Mouse (Mus musculus) heart, embryonic 14.5 days (tissue): ENCODE data around the gene Tmem108. TPM values are rescaled to one million over a fixed set of nuclear protein-coding genes. Genes with fewer than 3 reads are reported as not detected.
A peak's percentile ranks its signal among the peaks of the same experiment; 100 is the strongest.

Experiments used
- ATAC-seq: fragments of 200-750 bp; cut with Nextera tagmentation; 2 replicates; pipeline ENCODE4 v1.8.0; 2017; ENCODE audit warnings: low read depth, moderate TSS enrichment; ENCODE audit not compliant: insufficient number of reproducible peaks, insufficient read depth, low FRiP score
- H3K27ac ChIP-seq, 2 experiments: fragments of 200-500 bp in 1 of 2; fragments of 300-500 bp in 1 of 2; sonication (generic) in 1 of 2; replicated peaks in 1 of 2; 2 replicates each; pipeline ENCODE4 v1.5.1; 2012 to 2014; ENCODE audit warnings: low read depth in 2 of 2, low read length in 2 of 2, control low read depth in 1 of 2, mild to moderate bottlenecking in 1 of 2, mixed read lengths in 1 of 2; ENCODE audit not compliant: control insufficient read depth in 1 of 2, insufficient read depth in 1 of 2
- H3K27me3 ChIP-seq: fragments of 300-500 bp; sonication (generic); 2 replicates; pipeline ENCODE4 v1.6.1; 2014; ENCODE audit warnings: mild to moderate bottlenecking, low read length, control low read depth; ENCODE audit not compliant: control insufficient read depth, insufficient read depth
- H3K36me3 ChIP-seq: fragments of 300-500 bp; sonication (generic); 2 replicates; pipeline ENCODE4 v1.6.1; 2014; ENCODE audit warnings: mild to moderate bottlenecking, control low read depth, low read length, mixed read lengths; ENCODE audit not compliant: control insufficient read depth, insufficient read depth
- H3K4me1 ChIP-seq, 2 experiments: fragments of 200-500 bp in 1 of 2; fragments of 300-500 bp in 1 of 2; sonication (generic) in 1 of 2; 2 replicates each; pipeline ENCODE4 v1.6.1; 2012 to 2014; ENCODE audit warnings: low read length in 2 of 2, control low read depth in 1 of 2, mixed read lengths in 1 of 2; ENCODE audit not compliant: control insufficient read depth in 2 of 2, insufficient read depth in 2 of 2
- H3K4me2 ChIP-seq: fragments of 300-500 bp; sonication (generic); 2 replicates; pipeline ENCODE4 v1.6.1; 2014; ENCODE audit warnings: mild to moderate bottlenecking, low read length
- H3K4me3 ChIP-seq, 2 experiments: fragments of 200-500 bp in 1 of 2; fragments of 300-500 bp in 1 of 2; sonication (generic) in 1 of 2; 2 replicates each; pipeline ENCODE4 v1.5.1; 2012 to 2014; ENCODE audit warnings: low read length in 2 of 2, mild to moderate bottlenecking in 2 of 2, control low read depth in 1 of 2, low read depth in 1 of 2, moderate library complexity in 1 of 2; ENCODE audit not compliant: control insufficient read depth in 1 of 2, insufficient read depth in 1 of 2
- H3K9ac ChIP-seq: fragments of 300-500 bp; sonication (generic); 2 replicates; pipeline ENCODE4 v1.6.1; 2014; ENCODE audit warnings: mild to moderate bottlenecking, low read length
- H3K9me3 ChIP-seq: fragments of 300-500 bp; sonication (generic); 2 replicates; pipeline ENCODE4 v1.6.1; 2016; ENCODE audit warnings: low read length, control low read depth; ENCODE audit not compliant: control insufficient read depth
- WGBS: fragments of 180-500 bp; shearing (Covaris S2); extraction: QIAGEN DNeasy Blood & Tissue Kit; methylation state at CpG from one replicate; pipeline ENCODE4 v1.1.7; 2014; 5-methylcytosine and 5-hydroxymethylcytosine counted together
- polyA plus RNA-seq: library from polyadenylated mRNA; unstranded; fragments of >200 nt; fragmentation: Nextera tagmentation; extraction: Ambion mirVana; gene quantifications from 2 replicates; pipeline ENCODE4 v1.2.1, GENCODE M21; 2014

The Tmem108 gene
- polyA plus RNA-seq, 1 experiment from 2014 or later, result 74.3 TPM

DNA sequence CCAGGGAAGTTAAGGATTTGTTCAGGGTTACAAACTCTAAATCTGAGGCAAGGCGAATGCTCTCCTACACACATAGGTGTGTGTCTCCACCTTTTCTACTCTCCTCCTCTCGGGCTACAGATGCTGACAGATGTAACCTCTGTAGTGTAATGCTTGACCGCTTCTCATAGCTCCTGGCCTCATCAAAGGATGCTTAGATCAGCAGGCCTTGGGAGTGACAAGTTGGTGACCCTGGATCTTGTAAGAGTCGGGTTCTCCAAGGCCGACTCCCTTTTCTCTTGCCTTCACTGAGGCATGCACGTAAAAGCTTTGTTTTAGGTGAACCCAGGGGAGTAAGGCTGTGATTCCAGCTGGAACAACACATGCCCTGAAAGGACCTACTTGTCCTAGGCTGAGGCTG, 249.4 kb downstream of the Tmem108 start:
- H3K4me1 ChIP-seq, result 0 out of 4 replicates have a peak, but pooled peaks cover 0 to 2% of the 10 kb centered on the region in 2 experiments
- H3K36me3 ChIP-seq, result no peaks in the 10 kb centered on the region
- WGBS, result 84% methylated on average over 6 of the region's 6 CpGs
- H3K4me2 ChIP-seq, result no peak overlapping the region
- ATAC-seq, result no peak
- H3K9ac ChIP-seq, result no peak overlapping the region
- no peaks in the 10 kb centered on the region for H3K9me3 ChIP-seq
- H3K4me3 ChIP-seq, result no peak overlapping the region
- no peaks in the 10 kb centered on the region for H3K27me3 ChIP-seq
- H3K27ac ChIP-seq, result no peak overlapping the region

DNA sequence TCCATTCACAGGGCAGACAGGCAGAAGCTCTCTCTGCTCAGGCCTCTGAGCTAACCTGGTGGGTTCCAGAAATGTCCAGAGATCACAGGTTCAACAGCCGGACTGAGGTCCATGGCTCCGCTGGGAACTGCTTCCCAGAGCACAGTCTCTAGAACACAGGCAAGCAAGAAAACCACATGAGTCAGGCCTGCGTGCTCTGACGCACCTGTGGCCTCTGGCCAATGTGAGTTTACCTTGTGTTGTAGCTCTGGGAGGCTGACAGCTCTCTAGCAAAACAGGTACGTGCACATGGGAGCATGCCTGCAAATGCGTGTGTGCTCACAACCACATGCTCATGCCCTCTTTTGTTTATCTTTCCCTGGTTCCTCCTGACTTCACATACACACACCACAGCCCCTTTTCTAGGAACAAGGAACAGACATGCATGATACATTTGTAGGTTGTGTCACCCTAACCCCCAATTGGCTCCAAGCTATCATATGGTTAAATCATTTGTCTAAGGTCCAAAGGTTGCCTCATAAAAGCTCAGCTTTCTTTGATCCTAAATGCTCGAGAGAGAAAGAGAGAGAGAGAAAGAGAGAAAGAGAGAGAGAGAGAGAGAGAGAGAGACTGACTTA, 254.6 kb downstream of the Tmem108 start:
- no peaks in the 10 kb centered on the region for H3K9me3 ChIP-seq
- no peak overlapping the region for H3K4me2 ChIP-seq
- H3K9ac ChIP-seq, result no peak overlapping the region
- peaks cover 11 to 19% of the 10 kb centered on the region in 2 experiments for H3K4me1 ChIP-seq
- H3K27ac ChIP-seq, result no peak overlapping the region
- no peaks in the 10 kb centered on the region for H3K27me3 ChIP-seq
- no peak for ATAC-seq
- H3K36me3 ChIP-seq, result no peaks in the 10 kb centered on the region
- H3K4me3 ChIP-seq, result no peak overlapping the region
- 73% methylated on average over 7 of the region's 7 CpGs for WGBS

- H3K9me3 ChIP-seq, result no peaks in the 10 kb centered on the region
- H3K9ac ChIP-seq, result no peak overlapping the region
- no peak overlapping the region for H3K4me2 ChIP-seq
- peaks cover 20 to 26% of the 10 kb centered on the region in 2 experiments for H3K4me1 ChIP-seq
- WGBS, result 54% methylated on average over 5 of the region's 5 CpGs
- H3K27me3 ChIP-seq, result no peaks in the 10 kb centered on the region
- H3K4me3 ChIP-seq, result no peak overlapping the region
- no peak for ATAC-seq
- H3K27ac ChIP-seq, result no peak overlapping the region
- peaks cover 1% of the 10 kb centered on the region; the same call in 1 of the 2 replicates for H3K36me3 ChIP-seq
These were observed 256.6 kb downstream of the Tmem108 start for GRCm38 (mm10) chr9:103505067-103505466.

GRCm38 (mm10) chr9:103504646-103505045, 257.0 kb downstream of the Tmem108 start:
- 68% methylated on average over 1 of the region's 1 CpGs for WGBS
- no peak overlapping the region for H3K9ac ChIP-seq
- peaks cover 6% of the 10 kb centered on the region for H3K36me3 ChIP-seq
- no peak for ATAC-seq
- H3K4me1 ChIP-seq, result peaks cover 20 to 26% of the 10 kb centered on the region in 2 experiments
- no peaks in the 10 kb centered on the region for H3K27me3 ChIP-seq
- no peak overlapping the region for H3K4me2 ChIP-seq
- no peaks in the 10 kb centered on the region for H3K9me3 ChIP-seq
- no peak overlapping the region for H3K27ac ChIP-seq
- H3K4me3 ChIP-seq, result no peak overlapping the region

DNA sequence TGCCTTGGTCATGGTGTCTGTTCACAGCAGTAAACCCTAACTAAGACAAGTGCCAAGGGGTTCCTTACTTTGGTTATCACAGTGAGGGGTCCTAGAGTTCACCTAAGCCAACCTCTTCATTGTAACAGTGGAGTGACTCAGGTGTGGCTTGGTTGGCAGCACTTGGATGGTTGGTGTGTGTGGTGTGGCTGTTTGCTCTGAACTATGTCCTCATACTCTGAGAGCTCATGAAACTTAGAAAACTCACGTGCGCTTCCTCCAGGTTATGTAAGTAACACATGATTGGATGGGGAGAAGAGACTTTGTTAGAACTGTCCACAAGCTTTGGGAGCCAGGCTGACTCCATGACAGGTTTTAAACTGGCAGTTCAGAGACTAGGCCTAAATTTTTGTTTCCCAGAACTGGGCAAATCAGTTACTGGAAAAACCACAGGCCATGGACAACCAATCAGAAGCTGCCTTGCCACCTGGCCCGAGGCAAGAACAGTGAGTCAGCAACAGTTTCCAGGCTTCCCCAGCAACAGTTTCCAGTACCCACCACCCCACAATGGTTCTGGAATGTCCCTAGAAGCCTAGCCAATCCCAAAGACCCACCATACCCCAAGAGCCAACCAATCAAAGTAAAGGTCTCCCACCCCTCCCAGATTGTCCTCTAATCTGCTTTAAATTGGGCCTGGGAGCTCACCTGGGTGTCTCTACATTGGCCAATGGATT, 257.9 kb downstream of the Tmem108 start:
- ATAC-seq, result no peak
- H3K9ac ChIP-seq, result no peak overlapping the region
- no peak overlapping the region for H3K4me3 ChIP-seq
- H3K27ac ChIP-seq, result no peak overlapping the region
- H3K4me1 ChIP-seq, result peaks cover 20 to 26% of the 10 kb centered on the region in 2 experiments
- no peaks in the 10 kb centered on the region for H3K27me3 ChIP-seq
- 92% methylated on average over 3 of the region's 3 CpGs for WGBS
- peaks cover 15% of the 10 kb centered on the region for H3K36me3 ChIP-seq
- no peaks in the 10 kb centered on the region for H3K9me3 ChIP-seq
- no peak overlapping the region for H3K4me2 ChIP-seq

GRCm38 (mm10) chr9:103502655-103503054, 259.0 kb downstream of the Tmem108 start:
- no peaks in the 10 kb centered on the region for H3K9me3 ChIP-seq
- H3K4me3 ChIP-seq, result no peak overlapping the region
- no peak for ATAC-seq
- peaks cover 25% of the 10 kb centered on the region for H3K36me3 ChIP-seq
- H3K27ac ChIP-seq, result no peak overlapping the region
- H3K4me1 ChIP-seq, result peaks cover 20 to 26% of the 10 kb centered on the region in 2 experiments
- no peaks in the 10 kb centered on the region for H3K27me3 ChIP-seq
- H3K4me2 ChIP-seq, result no peak overlapping the region
- 92% methylated on average over 2 of the region's 2 CpGs for WGBS
- H3K9ac ChIP-seq, result no peak overlapping the region

DNA sequence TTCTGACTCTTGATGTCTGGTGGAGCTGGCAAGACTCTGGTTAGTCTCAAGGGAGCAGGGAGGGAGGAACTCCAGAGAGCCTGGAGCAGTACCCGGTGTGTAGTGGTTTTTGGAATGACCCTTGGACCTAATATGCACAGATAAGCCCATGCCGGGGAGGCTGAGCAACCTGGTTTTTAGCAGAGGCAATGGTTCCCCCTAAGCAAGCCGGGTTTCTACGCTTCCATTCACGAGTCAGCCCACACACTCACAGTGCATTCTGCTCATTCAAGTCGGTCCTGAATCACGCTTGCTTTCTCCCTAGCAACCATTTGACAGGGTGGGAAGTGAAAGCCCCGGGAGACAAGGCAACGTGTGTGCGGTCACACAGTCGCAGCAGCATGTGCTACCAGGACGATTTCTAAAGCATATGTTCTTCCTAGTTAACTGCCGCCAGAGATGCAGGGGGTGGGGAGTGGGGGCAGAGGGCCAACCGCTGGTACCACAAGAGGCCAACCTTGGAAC, 259.7 kb downstream of the Tmem108 start:
- 16% methylated on average over 14 of the region's 14 CpGs for WGBS
- 0 out of 2 replicates have a peak overlapping the region, but pooled peaks have one; percentile 7 for H3K9ac ChIP-seq

More for the DNA sequence above, 259.7 kb downstream of the Tmem108 start:
- Histone ChIP-seq H3K27ac (peak overlapping the region in 1 of 2 experiments; percentile 34; a peak in 2 of 4 replicates), H3K4me3 (no peak overlapping the region), H3K27me3 (no peaks in the 10 kb centered on the region), H3K9me3 (no peaks in the 10 kb centered on the region), H3K4me1 (peaks cover 20 to 26% of the 10 kb centered on the region in 2 experiments), H3K4me2 (peak overlapping the region; percentile 40), H3K36me3 (peaks cover 28% of the 10 kb centered on the region)
- no peak for ATAC-seq
